Mouse (Mus musculus): ENCODE measurements around the gene Serpinf1. TPM values are rescaled to one million over a fixed set of nuclear protein-coding genes. Genes with fewer than 3 reads are reported as not detected.
"Not testable (repeated sequence)": the region's sequence is repeated elsewhere in the genome, so short reads cannot be mapped to it uniquely, and the experiment has no call there.

Gene Serpinf1
- total RNA-seq, 2 experiments from 2014 or later = 23.6 to 29.0 TPM

- DNase-seq; intact Hi-C loops (cut with DNase I): not testable (repeated sequence)
These were observed 39.0 kb downstream of the Serpinf1 start for GRCm38 (mm10) chr11:75383529-75383928.

- DNase-seq; intact Hi-C loops (cut with DNase I): not testable (repeated sequence)
These were observed 43.7 kb downstream of the Serpinf1 start for GRCm38 (mm10) chr11:75378786-75379185.

GRCm38 (mm10) chr11:75377125-75377524 lies 45.4 kb downstream of the Serpinf1 start:
- intact Hi-C loops (cut with DNase I) = no loop called here
- no peak for DNase-seq

Small RNAs within 50 kb of the gene (microRNA-seq; reads per million reads assigned to microRNA genes)
- gene Mir22 = 7,292 to 13,124 reads per million in 2 experiments

Other genes with a start within 250 kb of the Serpinf1 start
- gene Ovca2, start 243.9 kb downstream of the Serpinf1 start, total RNA-seq (2021) = 1 to 10 TPM; 7.8 to 9.5 TPM
- gene Dph1, start 231.5 kb downstream of the Serpinf1 start, total RNA-seq (2021) = 10 to 100 TPM; 13.9 to 15.6 TPM
- 10 to 100 TPM; 13.9 to 21.4 TPM for gene Rtn4rl1, start 228.9 kb downstream of the Serpinf1 start, total RNA-seq (2021)
- 10 to 100 TPM; 82.4 to 90.0 TPM for gene Rpa1, start 74.4 kb downstream of the Serpinf1 start, total RNA-seq (2021)
- gene Smyd4, start 74.3 kb downstream of the Serpinf1 start, total RNA-seq (2021) = 1 to 10 TPM; 4.9 to 7.4 TPM
- not detected for gene Serpinf2, start 16.9 kb upstream of the Serpinf1 start, total RNA-seq (2021)
- 1 to 10 TPM; 7.8 to 8.3 TPM for gene Wdr81, start 32.0 kb upstream of the Serpinf1 start, total RNA-seq (2021)
- 1 to 10 TPM; 8.1 to 9.3 TPM for gene Tlcd2, start 39.0 kb upstream of the Serpinf1 start, total RNA-seq (2021)
- 100 to 1,000 TPM; 103 to 109 TPM for gene Prpf8, start 64.1 kb upstream of the Serpinf1 start, total RNA-seq (2021)
- gene Rilp, start 87.4 kb upstream of the Serpinf1 start, total RNA-seq (2021) = 10 to 100 TPM; 32.2 to 34.5 TPM
- gene Scarf1, start 90.8 kb upstream of the Serpinf1 start, total RNA-seq (2021) = 10 to 100 TPM; 15.9 to 17.8 TPM
- 10 to 100 TPM; 14.2 to 17.3 TPM for gene Slc43a2, start 109.0 kb upstream of the Serpinf1 start, total RNA-seq (2021)
- 100 to 1,000 TPM; 146 to 150 TPM for gene Pitpna, start 165.4 kb upstream of the Serpinf1 start, total RNA-seq (2021)
- gene Inpp5k, start 208.3 kb upstream of the Serpinf1 start, total RNA-seq (2021) = 10 to 100 TPM; 35.4 to 37.3 TPM
- gene Myo1c, start 227.8 kb upstream of the Serpinf1 start, total RNA-seq (2021) = 100 to 1,000 TPM; 151 to 153 TPM

All from heart, postnatal 10 days (tissue).